Mouse (Mus musculus) myocyte (in vitro differentiated cells): ENCODE measurements around the gene Dpf1.

Experiments
- E2F4 ChIP-seq: IDR thresholded peaks from one replicate; pipeline ENCODE4 v1.6.1; 2011; ENCODE audit warnings: mild to moderate bottlenecking, control low read depth, moderate library complexity; ENCODE audit not compliant: insufficient read depth
- MAX ChIP-seq: IDR thresholded peaks from one replicate; pipeline ENCODE4 v1.6.1; 2011; ENCODE audit warnings: low read depth, mild to moderate bottlenecking, control low read depth
- MYOD1 ChIP-seq, 3 experiments: IDR thresholded peaks; one replicate each; pipeline ENCODE4 v1.6.1; 2011; ENCODE audit warnings: control low read depth in 2 of 3, low read depth in 2 of 3, mild to moderate bottlenecking in 2 of 3, moderate library complexity in 1 of 3; ENCODE audit not compliant: insufficient read length in 2 of 3, control insufficient read depth in 1 of 3
- MYOG ChIP-seq, 3 experiments: IDR thresholded peaks; one replicate each; pipeline ENCODE4 v1.6.1; 2011; ENCODE audit warnings: control low read depth in 2 of 3, low read depth in 2 of 3, mild to moderate bottlenecking in 2 of 3; ENCODE audit not compliant: insufficient read length in 2 of 3, control insufficient read depth in 1 of 3, insufficient read depth in 1 of 3
- POLR2A ChIP-seq: IDR thresholded peaks from one replicate; pipeline ENCODE4 v1.6.1; 2011; ENCODE audit warnings: low read depth, mild to moderate bottlenecking, control low read depth, moderate library complexity; ENCODE audit not compliant: insufficient read length
- POLR2AphosphoS2 ChIP-seq: IDR thresholded peaks from one replicate; pipeline ENCODE4 v1.6.1; 2011; ENCODE audit warnings: low read depth, control low read depth; ENCODE audit not compliant: insufficient read length
- REST ChIP-seq: IDR thresholded peaks from one replicate; pipeline ENCODE4 v1.6.1; 2011; ENCODE audit warnings: mild to moderate bottlenecking, control low read depth, moderate library complexity; ENCODE audit not compliant: insufficient read depth, insufficient read length
- TCF12 ChIP-seq: IDR thresholded peaks from one replicate; pipeline ENCODE4 v1.6.1; 2011; ENCODE audit warnings: mild to moderate bottlenecking, control low read depth; ENCODE audit not compliant: poor library complexity, insufficient read depth, severe bottlenecking
- USF1 ChIP-seq: IDR thresholded peaks from one replicate; pipeline ENCODE4 v1.6.1; 2011; ENCODE audit warnings: low read depth, mild to moderate bottlenecking, control low read depth, moderate library complexity

DNA sequence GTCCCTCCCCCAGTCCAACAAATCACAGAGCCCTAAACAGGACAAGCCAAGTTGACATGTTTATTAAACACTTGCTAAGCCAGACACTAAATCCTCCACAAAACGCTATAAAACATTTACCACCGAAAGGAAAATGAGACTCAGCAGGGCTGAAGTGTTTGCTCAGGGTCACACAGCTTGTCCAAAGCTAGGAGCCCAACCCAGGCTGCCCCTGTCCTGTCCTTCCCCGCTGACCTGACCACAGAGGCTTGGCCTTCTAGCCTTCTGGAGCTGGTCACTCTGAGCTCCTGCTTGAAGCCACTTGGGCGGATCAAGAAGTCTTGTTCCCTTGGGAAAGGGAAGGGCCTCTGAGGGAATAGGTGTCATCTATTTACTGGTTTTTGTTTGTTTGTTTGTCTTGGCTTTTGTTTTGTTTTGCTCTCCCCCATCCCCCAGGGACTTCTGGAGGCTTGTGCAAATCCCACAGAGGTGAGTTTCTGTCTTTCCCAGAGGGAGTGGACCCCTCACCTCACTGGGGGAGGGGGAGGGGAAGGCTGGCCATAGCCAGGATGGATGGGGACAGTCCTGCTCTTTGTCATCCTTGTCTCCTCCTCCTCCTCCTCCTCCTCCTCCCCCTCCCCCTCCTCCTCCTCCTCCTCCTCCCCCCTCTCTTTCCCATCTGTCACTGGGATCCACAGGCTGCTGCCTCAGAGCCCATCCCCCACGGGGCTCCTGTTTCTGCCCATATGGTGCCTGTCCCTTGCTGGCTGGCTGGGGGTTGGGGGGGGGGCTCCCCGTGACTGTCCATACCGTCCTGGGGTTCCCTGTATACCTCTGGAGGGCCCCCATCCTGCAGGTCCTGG is 11.9 kb upstream of the Dpf1 start:
- no peak for TF ChIP-seq POLR2AphosphoS2
- TF ChIP-seq E2F4 = no peak
- TF ChIP-seq TCF12 = no peak
- no peak for TF ChIP-seq POLR2A
- TF ChIP-seq MYOG (IDR thresholded peaks at IDR 0.05; ENCODE audit: control insufficient read depth in 1 of 3, insufficient read depth in 1 of 3, insufficient read length in 2 of 3, low read depth in 2 of 3) = no peak
- no peak for TF ChIP-seq MAX
- TF ChIP-seq MYOD1 (IDR thresholded peaks at IDR 0.05; ENCODE audit: control insufficient read depth in 1 of 3, insufficient read length in 2 of 3, low read depth in 2 of 3) = no peak
- TF ChIP-seq USF1 = no peak
- no peak for TF ChIP-seq REST
